Mouse (Mus musculus): ENCODE measurements around the gene Tcfl5.

DNA sequence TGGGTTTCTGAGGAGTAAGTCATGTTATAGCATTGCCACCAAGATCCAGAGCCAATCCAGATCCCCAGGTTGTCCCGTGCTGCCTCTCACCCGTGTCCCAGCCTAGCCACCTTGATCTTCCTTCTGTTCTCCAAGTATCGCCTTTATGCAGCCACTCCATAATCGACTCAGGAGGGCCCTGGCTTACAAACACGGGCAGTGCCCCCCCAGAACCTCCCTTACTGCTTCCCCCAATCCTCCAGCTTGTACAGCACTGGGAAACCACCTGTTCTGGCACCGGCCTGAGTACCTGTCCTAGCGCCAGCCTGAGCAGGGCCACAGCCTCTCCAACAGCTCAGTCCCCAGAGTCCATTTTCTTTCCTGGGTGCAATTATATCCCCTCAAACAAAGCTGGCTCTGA, 12.2 kb upstream of the Tcfl5 start:
- TF ChIP-seq ZC3H11A (IDR thresholded peaks at IDR 0.05; ENCODE audit: borderline replicate concordance, low read depth, low read length) (no peak), MAFK (IDR thresholded peaks at IDR 0.05; ENCODE audit: insufficient read depth, low read depth, low read length) (no peak), HCFC1 (IDR thresholded peaks at IDR 0.05; ENCODE audit: borderline replicate concordance, insufficient read depth, low read length) (no peak), ZNF384 (IDR thresholded peaks at IDR 0.05; ENCODE audit: low read depth, low read length) (no peak)
